Mouse (Mus musculus) bone marrow, adult 2 months (tissue): ENCODE data around the gene Acsm1.

Experiments
- CTCF ChIP-seq: fragments of 200-500 bp; IDR thresholded peaks from 2 replicates; pipeline ENCODE4 v1.5.1; 2011; ENCODE audit warnings: low read length, control low read depth; ENCODE audit not compliant: control insufficient read depth, insufficient read depth
- POLR2A ChIP-seq: fragments of 200-500 bp; IDR thresholded peaks from 2 replicates; pipeline ENCODE4 v1.6.1; 2011; ENCODE audit warnings: low read depth, mild to moderate bottlenecking, control low read depth, low read length, borderline replicate concordance; ENCODE audit not compliant: control insufficient read depth

GRCm38 (mm10) chr7:119601954-119602317 is 4.9 kb upstream of the Acsm1 start:
- no peak for TF ChIP-seq CTCF
- TF ChIP-seq POLR2A: no peak
